Mouse (Mus musculus) CD4-positive naive resting alpha-beta T cell, adult 76 days (primary cell): ENCODE measurements around the gene Pcdh9. TPM values are rescaled to one million over a fixed set of nuclear protein-coding genes. Genes with fewer than 3 reads are reported as not detected.

Source experiments
- total RNA-seq: library from RNA; stranded (reverse); gene quantifications from one replicate; pipeline ENCODE4 v1.2.4, GENCODE M21; 2023

The Pcdh9 gene
- not detected for total RNA-seq

DNA sequence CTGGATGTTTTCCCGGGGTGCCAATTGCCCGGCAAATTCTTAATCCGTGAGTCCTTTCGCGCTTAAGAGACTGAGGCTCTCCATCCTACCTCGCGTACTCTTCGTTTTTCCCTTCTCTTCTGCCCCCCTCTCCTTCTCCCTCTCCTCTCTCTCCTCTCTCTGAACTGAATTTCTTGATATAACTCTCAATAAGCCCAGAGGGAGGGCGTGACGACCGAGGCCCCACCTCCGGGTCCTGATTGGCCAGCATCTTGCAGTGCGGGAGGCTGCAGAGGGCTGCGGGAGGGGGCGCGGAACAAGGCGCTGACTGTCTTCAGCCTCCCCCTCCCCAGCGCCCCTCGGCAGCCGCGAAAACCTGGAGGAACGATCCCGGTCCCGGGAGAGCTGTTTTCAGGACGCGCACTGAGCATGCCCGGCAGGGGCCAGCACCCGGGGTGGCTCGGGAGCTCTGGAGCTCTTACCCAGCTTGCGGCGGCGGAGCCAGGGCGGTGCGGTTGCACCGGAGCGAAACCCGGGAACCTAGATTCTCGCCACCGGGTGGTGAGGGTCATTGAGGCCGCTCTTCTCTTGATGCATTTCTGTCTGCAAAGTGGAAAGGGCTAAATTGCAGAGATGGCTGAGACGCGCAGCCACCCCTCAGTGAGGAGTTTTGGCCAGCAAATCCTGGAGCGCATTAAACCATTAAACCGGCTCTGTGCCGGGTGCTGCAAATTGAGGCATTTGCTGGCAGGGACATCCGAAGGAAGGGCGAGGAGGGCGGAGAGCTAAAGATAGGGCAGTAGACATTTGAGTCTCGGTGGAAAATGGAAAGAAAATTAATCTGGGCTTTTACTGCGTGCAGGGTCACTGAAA is at the start of gene Pcdh9:
Gene Pcdh9, minus strand, starts transcription at position 161 of the 852 bp plus-strand sequence.

